Mouse (Mus musculus) liver, embryonic 16.5 days (tissue): ENCODE measurements around the gene P3h4. TPM values are rescaled to one million over a fixed set of nuclear protein-coding genes. Genes with fewer than 3 reads are reported as not detected.

Experiments used
- ATAC-seq: fragments of 200-750 bp; cut with Nextera tagmentation; 2 replicates; pipeline ENCODE4 v1.8.0; 2017; ENCODE audit warnings: low read depth, mild to moderate bottlenecking, moderate number of reproducible peaks, moderate library complexity
- H3K27ac ChIP-seq: fragments of 300-500 bp; sonication (generic); 2 replicates; pipeline ENCODE4 v1.5.1; 2014; ENCODE audit warnings: mild to moderate bottlenecking, low read length
- H3K27me3 ChIP-seq: fragments of 300-500 bp; sonication (generic); 2 replicates; pipeline ENCODE4 v1.6.1; 2014; ENCODE audit warnings: low read depth, low read length, mixed read lengths; ENCODE audit not compliant: control insufficient read depth, insufficient read depth
- H3K36me3 ChIP-seq: fragments of 300-500 bp; sonication (generic); 2 replicates; pipeline ENCODE4 v1.6.1; 2014; ENCODE audit warnings: mild to moderate bottlenecking; ENCODE audit not compliant: control insufficient read depth, insufficient read depth
- H3K4me1 ChIP-seq: fragments of 300-500 bp; sonication (generic); 2 replicates; pipeline ENCODE4 v1.6.1; 2014; ENCODE audit warnings: low read depth, low read length, mixed read lengths; ENCODE audit not compliant: control insufficient read depth
- H3K4me2 ChIP-seq: fragments of 300-500 bp; sonication (generic); 2 replicates; pipeline ENCODE4 v1.6.1; 2014; ENCODE audit warnings: low read depth, low read length, mixed read lengths
- H3K4me3 ChIP-seq: fragments of 300-500 bp; sonication (generic); 2 replicates; pipeline ENCODE4 v1.5.1; 2014; ENCODE audit warnings: low read depth, mild to moderate bottlenecking, low read length
- H3K9ac ChIP-seq: fragments of 300-500 bp; sonication (generic); 2 replicates; pipeline ENCODE4 v1.6.1; 2014; ENCODE audit warnings: low read depth, low read length
- H3K9me3 ChIP-seq: fragments of 300-500 bp; sonication (generic); replicated peaks from 2 replicates; pipeline ENCODE4 v1.6.1; 2016; ENCODE audit warnings: low read length; ENCODE audit not compliant: control insufficient read depth
- WGBS: fragments of 180-500 bp; shearing (Covaris S2); extraction: QIAGEN DNeasy Blood & Tissue Kit; methylation state at CpG from one replicate; pipeline ENCODE4 v1.1.7; 2014; ENCODE audit not compliant: insufficient replicate concordance; 5-methylcytosine and 5-hydroxymethylcytosine counted together
- polyA plus RNA-seq: library from polyadenylated mRNA; unstranded; fragments of >200 nt; fragmentation: Nextera tagmentation; extraction: Ambion mirVana; gene quantifications from 2 replicates; pipeline ENCODE4 v1.2.1, GENCODE M21; 2015

Gene P3h4
- polyA plus RNA-seq, 1 experiment from 2014 or later = 4.0 TPM

DNA sequence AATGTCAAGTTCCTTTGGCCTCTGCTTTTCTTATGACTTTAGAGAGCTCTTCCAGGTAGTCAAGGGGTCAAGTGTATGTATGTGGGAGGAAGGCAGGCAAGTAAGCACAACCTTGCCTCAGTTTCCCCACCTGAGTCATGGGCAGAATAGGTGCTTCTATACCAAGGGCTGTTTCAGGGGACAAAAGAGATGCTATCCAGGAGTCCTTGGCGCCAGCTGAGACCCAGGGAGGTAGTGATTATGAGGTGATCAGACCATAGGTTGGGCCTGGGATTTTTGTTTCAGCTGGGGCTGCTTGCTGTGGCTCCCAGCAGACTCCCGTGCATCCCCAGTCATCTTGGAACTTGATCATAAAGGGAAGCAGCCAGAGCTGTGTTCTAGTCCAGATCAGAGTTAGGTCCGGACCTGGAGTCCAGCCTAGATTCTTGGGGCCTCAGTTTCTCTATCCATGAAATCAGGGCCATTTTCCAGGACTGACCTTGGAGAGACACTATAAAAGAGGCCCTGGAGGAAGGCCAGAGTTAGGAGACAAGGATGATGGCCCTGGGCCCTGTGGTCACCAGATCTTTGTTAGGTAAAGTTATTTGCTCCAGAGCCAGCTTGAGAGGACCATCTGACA, 10.1 kb downstream of the P3h4 start:
- Histone ChIP-seq H3K27me3 (no peaks in the 10 kb centered on the region), H3K4me1 (peaks cover 7% of the 10 kb centered on the region), H3K4me2 (no peak overlapping the region), H3K9me3 (no peaks in the 10 kb centered on the region), H3K9ac (no peak overlapping the region), H3K36me3 (no peaks in the 10 kb centered on the region), H3K27ac (no peak overlapping the region), H3K4me3 (no peak overlapping the region)
- no peak for ATAC-seq
- WGBS = 71% methylated on average over 3 of the region's 3 CpGs

DNA sequence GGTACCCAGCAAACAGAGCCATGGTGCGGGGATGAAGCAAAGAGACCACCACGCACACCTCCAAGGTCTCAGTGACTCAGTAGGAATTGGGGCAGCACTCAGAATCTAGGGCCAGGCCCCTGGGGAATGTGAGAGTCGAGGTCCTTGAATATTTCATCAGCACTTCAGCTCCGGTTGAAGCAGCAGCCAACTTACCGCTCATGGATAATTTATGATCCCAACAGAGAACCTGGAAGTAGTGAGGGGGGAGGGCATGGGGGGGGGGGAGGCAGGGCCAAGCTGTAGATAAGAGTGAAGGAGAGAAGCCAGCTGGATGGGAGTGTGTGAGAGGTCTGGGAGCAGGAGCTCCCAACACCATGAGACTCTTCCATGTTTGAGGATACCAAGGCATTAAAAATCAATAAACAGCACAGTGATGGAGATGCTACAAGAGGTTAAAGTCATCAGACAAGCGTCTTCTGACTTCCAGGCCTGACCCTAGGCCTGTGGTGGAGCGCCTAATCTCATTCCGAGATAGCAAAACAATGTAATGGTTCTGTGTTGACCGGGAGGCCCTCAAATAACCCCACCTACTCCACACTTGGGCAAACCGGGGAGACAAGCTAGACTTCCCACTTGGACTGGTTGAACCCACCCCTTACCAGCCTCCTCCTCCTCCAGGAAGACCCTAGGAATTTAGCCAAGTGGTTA, 11.0 kb downstream of the P3h4 start:
- WGBS = 53% methylated on average over 10 of the region's 10 CpGs
- no peak for ATAC-seq
- H3K9ac ChIP-seq = no peak overlapping the region

GRCm38 (mm10) chr11:100402682-100403081, 12.0 kb downstream of the P3h4 start:
- peaks cover 7% of the 10 kb centered on the region for H3K4me1 ChIP-seq
- H3K27me3 ChIP-seq = no peaks in the 10 kb centered on the region
- no peak overlapping the region for H3K27ac ChIP-seq
- no peaks in the 10 kb centered on the region for H3K36me3 ChIP-seq
- no peak overlapping the region for H3K4me2 ChIP-seq
- H3K9me3 ChIP-seq = no peaks in the 10 kb centered on the region
- ATAC-seq = no peak
- H3K4me3 ChIP-seq = no peak overlapping the region
- no peak overlapping the region for H3K9ac ChIP-seq
- 54% methylated on average over 2 of the region's 2 CpGs for WGBS

More for the DNA sequence above, 11.0 kb downstream of the P3h4 start:
- Histone ChIP-seq H3K27me3 (no peaks in the 10 kb centered on the region), H3K4me2 (no peak overlapping the region), H3K36me3 (no peaks in the 10 kb centered on the region), H3K9me3 (no peaks in the 10 kb centered on the region), H3K4me1 (peaks cover 7% of the 10 kb centered on the region), H3K27ac (no peak overlapping the region), H3K4me3 (no peak overlapping the region)

DNA sequence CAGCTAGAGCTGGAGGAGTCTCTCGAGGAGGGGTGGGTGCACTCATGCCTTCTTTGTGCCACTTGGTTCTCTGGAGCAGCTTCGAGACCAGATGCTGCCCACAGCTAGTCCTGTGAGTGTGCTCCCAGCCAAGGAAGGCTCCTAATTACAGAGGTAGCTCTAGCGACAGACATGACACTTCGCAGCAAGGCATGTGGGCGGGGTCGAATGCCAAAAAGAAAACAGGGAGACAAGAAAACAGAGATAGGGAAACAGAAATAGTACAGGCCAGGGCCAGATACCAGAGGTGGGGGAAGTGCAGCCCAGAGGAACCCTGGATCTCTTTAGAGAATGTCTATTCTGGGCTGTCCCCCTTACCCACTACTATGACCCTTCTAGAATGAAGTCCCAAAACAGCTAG, 12.4 kb downstream of the P3h4 start:
- no peak overlapping the region for H3K4me3 ChIP-seq
- ATAC-seq = no peak
- peaks cover under 1% of the 10 kb centered on the region; the same call in 1 of the 2 replicates for H3K27me3 ChIP-seq
- H3K4me1 ChIP-seq = peaks cover 7% of the 10 kb centered on the region
- no peaks in the 10 kb centered on the region for H3K36me3 ChIP-seq
- no peak overlapping the region for H3K4me2 ChIP-seq
- H3K9me3 ChIP-seq = no peaks in the 10 kb centered on the region
- H3K9ac ChIP-seq = no peak overlapping the region
- no peak overlapping the region for H3K27ac ChIP-seq
- 12% methylated on average over 6 of the region's 6 CpGs for WGBS

DNA sequence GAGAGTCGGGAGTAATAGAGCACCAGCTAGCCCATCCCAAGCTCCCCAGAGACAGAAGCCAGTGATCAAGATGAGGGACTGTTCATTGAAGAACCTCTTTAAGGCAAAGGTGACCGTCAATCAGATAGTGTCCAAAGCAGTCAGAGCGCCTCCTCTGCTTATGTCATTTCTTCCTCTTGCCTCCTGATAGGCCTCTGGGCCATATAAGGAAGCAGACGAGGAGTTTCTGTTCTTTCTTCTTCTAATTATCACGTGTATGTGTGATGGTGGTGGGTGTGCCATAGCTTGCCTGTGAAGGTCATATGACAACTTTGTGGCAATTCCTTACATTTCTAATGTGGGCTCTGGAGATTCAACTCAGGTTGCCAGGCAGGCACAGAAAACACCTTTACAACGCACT, 13.8 kb downstream of the P3h4 start:
- peaks cover 12% of the 10 kb centered on the region for H3K4me1 ChIP-seq
- H3K27me3 ChIP-seq = peaks cover 11% of the 10 kb centered on the region
- no peak overlapping the region for H3K27ac ChIP-seq
- H3K4me2 ChIP-seq = no peak overlapping the region
- no peaks in the 10 kb centered on the region for H3K36me3 ChIP-seq
- WGBS = 34% methylated on average over 6 of the region's 6 CpGs
- H3K4me3 ChIP-seq = no peak overlapping the region
- no peak for ATAC-seq
- no peaks in the 10 kb centered on the region for H3K9me3 ChIP-seq
- H3K9ac ChIP-seq = no peak overlapping the region

DNA sequence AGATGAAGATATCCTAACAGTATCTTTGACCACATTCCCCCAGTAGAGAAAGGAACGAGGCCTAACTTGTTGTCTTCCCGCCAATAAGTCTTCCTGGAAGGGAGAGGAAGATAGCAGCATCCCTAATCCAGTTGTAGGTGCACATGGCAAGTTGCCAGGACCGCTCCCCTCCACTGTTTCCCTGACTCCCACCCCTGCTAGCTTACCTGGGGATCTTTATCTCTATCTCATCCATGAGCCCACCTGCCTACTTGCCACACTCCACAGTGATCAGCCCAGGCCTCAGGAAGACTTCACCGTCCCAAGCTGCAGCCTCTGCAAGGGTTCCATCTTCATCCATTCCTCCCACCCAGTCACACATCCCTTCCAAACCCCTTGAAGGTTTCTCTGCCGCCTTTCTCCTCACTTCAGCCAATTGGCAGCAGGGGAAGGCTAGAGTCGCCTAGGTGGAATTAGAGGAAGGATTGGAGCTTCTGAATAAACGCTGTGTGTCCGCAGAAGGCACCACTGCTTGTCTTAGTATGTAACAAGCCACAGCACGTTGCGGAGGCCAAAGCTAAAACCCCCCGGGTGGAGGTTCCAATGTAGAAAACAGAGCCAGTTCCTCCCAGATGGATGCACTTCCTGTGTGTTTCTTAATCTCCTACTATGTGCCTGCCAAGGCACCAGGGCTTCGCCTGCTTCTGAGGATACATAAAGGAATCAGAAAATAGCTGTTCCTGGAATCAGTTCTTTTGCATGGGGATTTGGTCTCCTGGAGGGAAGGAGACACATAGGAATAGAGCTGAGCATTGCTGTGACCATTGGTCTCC, 14.7 kb downstream of the P3h4 start:
- no peaks in the 10 kb centered on the region for H3K36me3 ChIP-seq
- H3K27ac ChIP-seq = no peak overlapping the region
- WGBS = 64% methylated on average over 12 of the region's 12 CpGs
- no peaks in the 10 kb centered on the region for H3K9me3 ChIP-seq
- no peak overlapping the region for H3K4me2 ChIP-seq
- no peak overlapping the region for H3K9ac ChIP-seq
- peaks cover 19% of the 10 kb centered on the region for H3K4me1 ChIP-seq
- ATAC-seq = no peak
- peaks cover 11% of the 10 kb centered on the region for H3K27me3 ChIP-seq
- no peak overlapping the region for H3K4me3 ChIP-seq

GRCm38 (mm10) chr11:100399320-100399719, 15.3 kb downstream of the P3h4 start:
- WGBS = 42% methylated on average over 9 of the region's 9 CpGs
- peaks cover 25% of the 10 kb centered on the region for H3K4me1 ChIP-seq

DNA sequence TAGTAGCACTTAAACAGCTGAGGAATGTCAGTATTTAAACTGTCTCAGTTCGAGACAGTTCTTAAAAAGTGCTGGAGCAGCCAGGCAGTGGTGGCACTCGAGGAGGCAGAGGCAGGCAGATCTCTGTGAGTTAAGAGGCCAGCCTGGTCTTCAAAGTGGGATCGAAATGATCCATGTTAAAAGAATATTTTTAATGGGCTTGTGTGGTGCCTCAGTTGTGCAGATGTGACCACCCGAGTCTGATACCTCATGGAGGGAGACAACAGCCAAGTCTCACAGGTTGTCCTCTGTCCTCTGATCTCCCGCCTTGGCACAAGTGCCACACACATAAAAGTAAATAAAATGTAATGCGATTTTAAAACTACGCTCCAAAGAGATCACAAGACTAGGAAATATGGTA, 16.1 kb downstream of the P3h4 start:
- ATAC-seq = no peak
- peaks cover 11% of the 10 kb centered on the region for H3K27me3 ChIP-seq
- H3K36me3 ChIP-seq = no peaks in the 10 kb centered on the region
- WGBS = 68% methylated on average over 7 of the region's 7 CpGs
- no peak overlapping the region for H3K27ac ChIP-seq
- H3K9me3 ChIP-seq = no peaks in the 10 kb centered on the region
- no peak overlapping the region for H3K9ac ChIP-seq
- no peak overlapping the region for H3K4me3 ChIP-seq
- H3K4me1 ChIP-seq = peaks cover 31% of the 10 kb centered on the region
- H3K4me2 ChIP-seq = no peak overlapping the region

More at GRCm38 (mm10) chr11:100399320-100399719, 15.3 kb downstream of the P3h4 start:
- Histone ChIP-seq H3K9ac (no peak overlapping the region), H3K27me3 (peaks cover 11% of the 10 kb centered on the region), H3K36me3 (no peaks in the 10 kb centered on the region), H3K4me3 (no peak overlapping the region), H3K9me3 (no peaks in the 10 kb centered on the region), H3K27ac (no peak overlapping the region), H3K4me2 (no peak overlapping the region)
- ATAC-seq = no peak
